Mouse (Mus musculus): ENCODE data around the gene Tmcc3.

DNA sequence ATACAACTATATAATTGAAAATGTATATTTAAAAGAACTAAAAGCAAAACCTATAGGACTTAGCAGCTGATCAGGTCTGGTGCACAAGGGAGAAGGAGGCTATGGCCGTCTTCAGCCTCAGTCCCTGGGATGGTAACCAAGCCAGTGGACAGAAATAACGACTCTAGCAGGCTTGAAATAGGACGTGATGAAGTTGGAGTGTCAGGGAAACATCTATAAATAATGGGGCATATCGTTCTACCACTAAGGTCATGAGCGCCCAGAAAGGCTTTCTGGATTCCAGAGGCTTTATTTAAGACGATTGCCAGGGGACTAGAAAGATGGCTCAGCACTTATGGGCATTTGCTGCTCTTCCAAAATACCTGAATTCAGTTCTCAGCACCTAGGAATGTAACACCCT lies 153.9 kb downstream of the Tmcc3 start:
- TF ChIP-seq IRF4 (IDR thresholded peaks at IDR 0.05; ENCODE audit: low read depth, low read length) (no peak), CTCF (conservative IDR thresholded peaks at IDR 0.05 in 1 of 2, IDR thresholded peaks at IDR 0.05 in 1 of 2; ENCODE audit: low read depth in 2 of 2, low read length in 2 of 2) (no peak), MAFK (IDR thresholded peaks at IDR 0.05; ENCODE audit: insufficient replicate concordance, low read length) (no peak), NRF1 (IDR thresholded peaks at IDR 0.05; ENCODE audit: low read depth, low read length) (no peak), NELFE (IDR thresholded peaks at IDR 0.05; ENCODE audit: low read depth, low read length) (no peak), POLR2A (IDR thresholded peaks at IDR 0.05; ENCODE audit: low read depth, low read length) (no peak), ZKSCAN1 (IDR thresholded peaks at IDR 0.05; ENCODE audit: borderline replicate concordance, low read depth, low read length) (no peak), USF1 (IDR thresholded peaks at IDR 0.05; ENCODE audit: low read depth, low read length) (no peak), EP300 (IDR thresholded peaks at IDR 0.05; ENCODE audit: low read length) (no peak), TBP (conservative IDR thresholded peaks at IDR 0.05; ENCODE audit: low read depth, low read length) (no peak), POLR2AphosphoS2 (IDR thresholded peaks at IDR 0.05; ENCODE audit: low read depth, low read length) (no peak), E2F4 (IDR thresholded peaks at IDR 0.05; ENCODE audit: insufficient replicate concordance, low read depth, low read length) (no peak)
